Mouse (Mus musculus): ENCODE data around the gene Wfdc10.

GRCm38 (mm10) chr2:164638696-164639095, 17.1 kb upstream of the Wfdc10 start, which contains the start of gene Wfdc16:
- no peak for TF ChIP-seq CTCF (IDR thresholded peaks at IDR 0.05; ENCODE audit: low read depth, low read length)
- TF ChIP-seq POLR2A (IDR thresholded peaks at IDR 0.05; ENCODE audit: extremely low read depth, insufficient read depth, low read length): no peak

Data from liver, adult 2 months (tissue).